Mouse (Mus musculus) forebrain, embryonic 14.5 days (tissue): Measurements from ENCODE around the gene Olfr128. TPM values are rescaled to one million over a fixed set of nuclear protein-coding genes. Genes with fewer than 3 reads are reported as not detected.
"Not testable (repeated sequence)": the region's sequence is repeated elsewhere in the genome, so short reads cannot be mapped to it uniquely, and the experiment has no call there.

Experiments used
- ATAC-seq: fragments of 200-750 bp; cut with Nextera tagmentation; 2 replicates; pipeline ENCODE4 v1.8.0; 2017; ENCODE audit warnings: mild to moderate bottlenecking, moderate library complexity
- DNase-seq: peaks from one replicate; pipeline ENCODE4 v3.0.0-alpha.2; 2015; ENCODE audit warnings: low spot score
- H3K27ac ChIP-seq: fragments of 300-500 bp; sonication (generic); 2 replicates; pipeline ENCODE4 v1.5.1; 2014; ENCODE audit warnings: low read depth, mild to moderate bottlenecking, control low read depth, low read length, moderate library complexity
- H3K27me3 ChIP-seq: fragments of 300-500 bp; sonication (generic); replicated peaks from 2 replicates; pipeline ENCODE4 v1.6.1; 2014; ENCODE audit warnings: low read length, control low read depth, mixed read lengths; ENCODE audit not compliant: control insufficient read depth, insufficient read depth
- H3K36me3 ChIP-seq: fragments of 300-500 bp; sonication (generic); 2 replicates; pipeline ENCODE4 v1.6.1; 2014; ENCODE audit warnings: low read length, control low read depth; ENCODE audit not compliant: control insufficient read depth, insufficient read depth
- H3K4me1 ChIP-seq: fragments of 300-500 bp; sonication (generic); 2 replicates; pipeline ENCODE4 v1.6.1; 2014; ENCODE audit warnings: antibody characterized with exemption, low read length, control low read depth; ENCODE audit not compliant: control insufficient read depth, insufficient read depth
- H3K4me2 ChIP-seq: fragments of 300-500 bp; sonication (generic); 2 replicates; pipeline ENCODE4 v1.6.1; 2014; ENCODE audit warnings: mild to moderate bottlenecking, control low read depth, low read length
- H3K4me3 ChIP-seq: fragments of 300-500 bp; sonication (generic); 2 replicates; pipeline ENCODE4 v1.5.1; 2014; ENCODE audit warnings: low read depth, low read length, control low read depth
- H3K9ac ChIP-seq: fragments of 300-500 bp; sonication (generic); 2 replicates; pipeline ENCODE4 v1.6.1; 2014; ENCODE audit warnings: mild to moderate bottlenecking, low read length, control low read depth, moderate library complexity
- H3K9me3 ChIP-seq: fragments of 300-500 bp; sonication (generic); replicated peaks from 2 replicates; pipeline ENCODE4 v1.6.1; 2016; ENCODE audit warnings: low read length, control low read depth, mixed read lengths; ENCODE audit not compliant: control insufficient read depth
- WGBS: fragments of 180-500 bp; shearing (Covaris S2); extraction: QIAGEN DNeasy Blood & Tissue Kit; methylation state at CpG from one replicate; pipeline ENCODE4 v1.1.7; 2014; 5-methylcytosine and 5-hydroxymethylcytosine counted together
- polyA plus RNA-seq: library from polyadenylated mRNA; unstranded; fragments of >200 nt; fragmentation: Nextera tagmentation; extraction: Ambion mirVana; gene quantifications from 2 replicates; pipeline ENCODE4 v1.2.1, GENCODE M21; 2014

The Olfr128 gene
- polyA plus RNA-seq = not detected in 2 replicates

DNA sequence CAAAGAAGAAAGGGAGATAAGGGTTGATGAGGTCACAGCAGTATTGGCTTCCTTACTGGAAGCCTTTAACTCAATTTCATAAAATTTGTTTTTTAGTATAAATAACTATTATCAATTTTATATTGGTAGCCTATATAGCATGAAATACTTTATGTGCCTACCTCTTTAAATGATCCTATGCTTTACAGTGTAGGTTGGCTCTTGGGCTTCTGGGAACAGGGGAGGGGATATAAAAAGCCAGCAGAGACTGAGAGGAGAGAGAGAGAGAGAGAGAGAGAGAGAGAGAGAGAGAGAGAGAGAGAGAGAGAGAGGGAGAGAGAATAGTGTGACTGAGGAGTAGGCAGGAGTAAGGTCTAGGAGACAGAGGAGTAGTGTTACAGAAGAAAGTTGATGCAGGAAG is at the start of gene Olfr128:
Gene Olfr128 (plus strand): TSS at position 301 of the 400 bp plus-strand sequence.
- no peak within 1 kb of the TSS for H3K9ac ChIP-seq
- no peaks in the 10 kb centered on the region for H3K4me1 ChIP-seq
- no peaks in the 10 kb centered on the region for H3K36me3 ChIP-seq
- no peak within 1 kb of the TSS for H3K27ac ChIP-seq
- no peak within 1 kb of the TSS for H3K4me2 ChIP-seq
- H3K9me3 ChIP-seq = no peaks in the 10 kb centered on the region
- no peak within 1 kb of the TSS for H3K4me3 ChIP-seq
- ATAC-seq = no peak
- DNase-seq = no peak
- no peaks in the 10 kb centered on the region for H3K27me3 ChIP-seq

DNA sequence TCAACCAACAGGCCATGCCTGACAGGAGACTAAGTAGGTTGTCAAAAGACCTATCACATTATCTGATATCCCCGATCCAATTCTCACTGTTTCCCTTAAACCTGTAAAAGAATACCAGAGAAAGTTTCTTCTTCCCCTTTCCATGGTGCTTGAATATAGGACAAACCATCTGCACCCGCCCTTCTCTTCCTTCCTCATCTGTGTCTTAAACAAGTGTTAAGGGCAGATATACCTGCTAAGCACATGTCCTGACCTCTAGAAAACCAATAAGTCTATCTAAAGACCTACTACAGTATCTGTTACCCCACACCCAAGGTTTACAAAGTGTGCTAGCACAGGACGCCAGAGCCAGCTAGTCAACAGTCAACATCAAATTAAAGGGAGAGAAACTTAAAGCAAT is 46.5 kb upstream of the Olfr128 start:
- no peak overlapping the region for H3K9ac ChIP-seq
- ATAC-seq = no peak
- no peaks in the 10 kb centered on the region for H3K36me3 ChIP-seq
- DNase-seq = no peak
- H3K4me2 ChIP-seq = no peak overlapping the region
- 84% methylated on average over 3 of the region's 3 CpGs for WGBS
- no peak overlapping the region for H3K27ac ChIP-seq
- H3K27me3 ChIP-seq = no peaks in the 10 kb centered on the region
- no peaks in the 10 kb centered on the region for H3K4me1 ChIP-seq
- H3K4me3 ChIP-seq = no peak overlapping the region
- no peaks in the 10 kb centered on the region for H3K9me3 ChIP-seq

DNA sequence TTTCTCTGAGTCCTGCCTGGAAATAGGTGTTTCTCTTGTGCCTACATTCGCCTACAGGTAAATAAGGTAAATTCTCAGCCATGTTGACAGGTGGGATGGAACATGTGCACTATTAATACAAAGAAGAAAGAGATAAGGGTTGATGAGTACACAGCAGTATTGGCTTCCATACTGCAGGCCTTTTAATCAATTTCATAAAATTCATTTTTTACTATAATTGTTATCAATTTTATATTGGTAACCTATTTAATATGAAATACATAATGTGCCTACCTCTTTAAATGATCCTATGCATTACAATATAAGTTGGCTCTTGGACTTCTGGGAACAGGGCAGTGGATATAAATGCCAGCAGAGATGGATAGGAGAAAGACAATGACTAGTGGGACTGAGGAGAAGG is 20.2 kb upstream of the Olfr128 start, which contains the start of gene Olfr127:
Gene Olfr127 (plus strand): TSS at position 301 of the 400 bp plus-strand sequence.
- Histone ChIP-seq H3K36me3 (no peaks in the 10 kb centered on the region), H3K9ac (no peak within 1 kb of the TSS), H3K4me3 (no peak within 1 kb of the TSS), H3K27me3 (no peaks in the 10 kb centered on the region), H3K4me1 (no peaks in the 10 kb centered on the region), H3K9me3 (0 out of 2 replicates have a peak, but pooled peaks cover 4% of the 10 kb centered on the region), H3K4me2 (no peak within 1 kb of the TSS), H3K27ac (no peak within 1 kb of the TSS)
- DNase-seq = no peak
- 82% methylated on average over 1 of the region's 1 CpGs for WGBS
- no peak for ATAC-seq

DNA sequence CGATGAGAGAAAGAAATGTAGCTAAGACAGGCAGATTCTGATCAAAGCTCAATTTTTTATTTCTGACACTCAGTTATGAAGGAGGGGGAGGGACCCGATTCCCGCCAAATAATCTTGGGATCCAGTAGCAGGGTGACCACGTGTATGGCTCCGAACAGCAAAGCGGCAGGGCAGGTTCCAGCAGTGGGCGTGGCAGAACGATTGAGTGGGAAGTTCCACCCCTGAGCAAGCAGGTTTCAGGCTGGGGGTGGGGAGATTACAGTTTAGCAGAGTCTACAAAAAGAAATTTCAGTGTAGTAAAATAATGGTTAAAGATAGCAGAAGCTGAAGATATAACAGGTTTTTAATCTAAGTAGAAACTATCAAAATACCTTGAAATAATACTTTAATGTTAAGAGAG is 13.5 kb upstream of the Olfr128 start:
- not testable (repeated sequence) for H3K4me1 ChIP-seq, H3K36me3 ChIP-seq, H3K27me3 ChIP-seq, H3K4me3 ChIP-seq, ATAC-seq, H3K9me3 ChIP-seq, DNase-seq, H3K9ac ChIP-seq, H3K27ac ChIP-seq, H3K4me2 ChIP-seq
- 74% methylated on average over 8 of the region's 8 CpGs for WGBS

DNA sequence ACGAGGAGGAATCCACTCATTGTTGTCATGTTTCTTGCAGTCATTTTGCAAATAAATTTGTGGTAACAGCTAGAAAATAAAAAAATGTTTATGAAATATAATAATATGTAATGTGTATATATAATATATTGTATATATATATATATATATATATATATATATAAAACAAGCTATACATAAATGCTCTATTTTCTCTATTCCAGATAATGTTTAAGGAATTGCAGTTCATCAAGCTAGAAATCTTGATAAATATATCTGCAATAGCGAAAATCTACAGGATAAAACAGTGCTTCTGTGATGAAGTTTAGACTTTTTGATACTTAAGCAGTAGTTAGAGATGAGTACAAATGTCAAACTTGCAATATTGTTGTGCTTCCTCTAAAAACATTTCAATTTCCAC is 32.6 kb downstream of the Olfr128 start, which contains the start of gene Olfr761:
Gene Olfr761 (minus strand): TSS at position 101 of the 400 bp plus-strand sequence.
- ATAC-seq = no peak

DNA sequence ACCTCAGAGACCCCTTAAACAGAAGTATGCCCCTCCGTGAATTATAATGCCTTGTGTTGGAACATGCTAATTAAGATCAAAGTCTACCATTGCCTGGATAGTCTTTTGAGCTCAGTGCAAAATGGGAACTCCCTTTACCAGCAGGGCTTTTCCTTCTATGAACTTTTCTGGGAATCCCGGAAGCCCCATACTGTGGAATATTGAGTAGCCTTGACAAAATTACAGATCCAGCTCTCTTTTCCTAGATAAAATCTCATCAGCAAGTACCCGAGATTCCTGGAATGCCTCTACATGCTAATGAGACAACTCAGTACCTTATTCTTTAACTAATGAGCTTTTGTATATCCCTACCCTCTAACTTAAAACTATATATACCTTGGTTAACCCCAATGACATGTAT is 53.2 kb downstream of the Olfr128 start:
- Histone ChIP-seq H3K9ac (no peak overlapping the region), H3K4me1 (no peaks in the 10 kb centered on the region), H3K27ac (no peak overlapping the region), H3K27me3 (no peaks in the 10 kb centered on the region), H3K4me2 (no peak overlapping the region), H3K4me3 (no peak overlapping the region), H3K36me3 (no peaks in the 10 kb centered on the region), H3K9me3 (no peaks in the 10 kb centered on the region)
- WGBS = 90% methylated on average over 3 of the region's 3 CpGs
- DNase-seq (no peak), ATAC-seq (no peak)

More for the DNA sequence above, 32.6 kb downstream of the Olfr128 start, which contains the start of gene Olfr761:
- no peak within 1 kb of the TSS for H3K9ac ChIP-seq
- H3K36me3 ChIP-seq = no peaks in the 10 kb centered on the region
- H3K4me3 ChIP-seq = no peak within 1 kb of the TSS
- 70% methylated on average over 2 of the region's 2 CpGs for WGBS
- H3K27ac ChIP-seq = no peak within 1 kb of the TSS
- H3K27me3 ChIP-seq = no peaks in the 10 kb centered on the region
- no peak for DNase-seq
- no peaks in the 10 kb centered on the region for H3K4me1 ChIP-seq
- no peaks in the 10 kb centered on the region for H3K9me3 ChIP-seq
- H3K4me2 ChIP-seq = no peak within 1 kb of the TSS

Other genes starting within 250 kb of the Olfr128 start
- not detected in 2 replicates for gene Olfr119, start 224.0 kb upstream of the Olfr128 start, polyA plus RNA-seq
- gene Olfr120, start 198.7 kb upstream of the Olfr128 start, polyA plus RNA-seq = not detected in 2 replicates
- not detected in 2 replicates for gene Olfr121, start 171.7 kb upstream of the Olfr128 start, polyA plus RNA-seq
- gene Olfr122, start 151.9 kb upstream of the Olfr128 start, polyA plus RNA-seq = not detected in 2 replicates
- not detected in 2 replicates for gene Olfr123, start 127.0 kb upstream of the Olfr128 start, polyA plus RNA-seq
- gene Olfr124, start 120.7 kb upstream of the Olfr128 start, polyA plus RNA-seq = not detected in 2 replicates
- not detected in 2 replicates for gene Olfr125, start 87.6 kb upstream of the Olfr128 start, polyA plus RNA-seq
- not detected in 2 replicates for gene Olfr126, start 73.1 kb upstream of the Olfr128 start, polyA plus RNA-seq
- not detected in 2 replicates for gene Olfr127, start 20.1 kb upstream of the Olfr128 start, polyA plus RNA-seq
- gene Olfr761, start 32.5 kb downstream of the Olfr128 start, polyA plus RNA-seq = not detected in 2 replicates
- gene Olfr129, start 139.5 kb downstream of the Olfr128 start, polyA plus RNA-seq = not detected in 2 replicates
- gene Olfr130, start 143.4 kb downstream of the Olfr128 start, polyA plus RNA-seq = not detected in 2 replicates
- gene Olfr131, start 168.1 kb downstream of the Olfr128 start, polyA plus RNA-seq = not detected in 2 replicates
- not detected in 2 replicates for gene Olfr132, start 214.0 kb downstream of the Olfr128 start, polyA plus RNA-seq
- not detected in 2 replicates for gene Olfr133, start 224.7 kb downstream of the Olfr128 start, polyA plus RNA-seq